Comparison of ENCODE assay signal across 27 mouse cellular contexts in the genomic region with DNA sequence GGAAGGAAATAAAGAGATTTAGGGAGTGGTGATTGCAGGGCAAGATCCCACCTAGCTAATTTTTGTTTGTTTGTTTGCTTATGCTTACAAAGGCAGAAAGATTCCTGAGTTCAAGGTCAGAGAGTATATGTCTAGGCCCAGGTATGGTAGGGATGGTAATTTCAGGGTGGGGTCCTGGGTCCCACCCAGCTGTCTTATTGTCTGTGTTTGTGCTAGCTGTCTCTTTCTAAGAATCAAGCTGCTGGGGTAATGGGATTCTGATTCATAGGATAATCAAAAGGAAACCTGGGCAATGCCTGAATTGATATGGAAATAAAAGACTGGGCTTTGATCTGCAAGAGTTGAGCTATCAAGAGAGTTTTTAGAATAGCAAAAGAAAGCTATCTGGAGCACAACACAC. TPM values are rescaled to one million over a fixed set of nuclear protein-coding genes. Genes with fewer than 3 reads are reported as not detected.
"Had no signal": no experiment of that assay in that cellular context is flagged by ENCODE, and none has a peak within 500 bp of the region (broad histone marks: within the 10 kb centered on the region; RNA-seq: fewer than 3 reads in every experiment).

No protein-coding gene starts in this region.

- H3K4me2 ChIP-seq: heart, embryonic 11.5 days; heart, embryonic 13.5 days; heart, embryonic 15.5 days; hindbrain, embryonic 13.5 days; hindbrain, embryonic 15.5 days; kidney, embryonic 15.5 days; limb, embryonic 13.5 days; limb, embryonic 15.5 days; liver, embryonic 12.5 days had no signal

- H3K4me1 ChIP-seq: heart, embryonic 13.5 days; heart, embryonic 15.5 days; hindbrain, embryonic 13.5 days; hindbrain, embryonic 15.5 days; kidney, embryonic 15.5 days; limb, embryonic 13.5 days; limb, embryonic 15.5 days; liver, embryonic 12.5 days had no signal

- ATAC-seq: hindbrain, postnatal 0 days; liver, embryonic 12.5 days had no signal

- H3K27ac ChIP-seq: heart, adult 2 months; heart, embryonic 13.5 days; heart, embryonic 15.5 days; hindbrain, embryonic 13.5 days; hindbrain, embryonic 15.5 days; hindbrain, postnatal 0 days; kidney, embryonic 15.5 days; kidney, postnatal 0 days; limb, embryonic 13.5 days; limb, embryonic 15.5 days; liver, embryonic 12.5 days; liver, embryonic 14.5 days had no signal

- DNase-seq: gastrocnemius, postnatal 14 days; gastrocnemius, postnatal 36 days; heart, adult 11 months; heart, adult 2 months; heart, postnatal 14 days; heart, postnatal 36 days; kidney, adult 11 months; kidney, adult 2 months; kidney, adult 9 months; kidney, postnatal 14 days; kidney, postnatal 36 days; layer of hippocampus, adult 9-11 months; layer of hippocampus, postnatal 36 days; left cerebral cortex, postnatal 4 days had no signal

- H3K27me3 ChIP-seq: heart, embryonic 13.5 days; heart, embryonic 15.5 days; hindbrain, embryonic 13.5 days; hindbrain, embryonic 15.5 days; kidney, embryonic 15.5 days; limb, embryonic 13.5 days; limb, embryonic 15.5 days; liver, embryonic 12.5 days had no signal

- H3K36me3 ChIP-seq: heart, embryonic 15.5 days; limb, embryonic 15.5 days; liver, embryonic 12.5 days had no signal

- H3K9ac ChIP-seq: heart, embryonic 13.5 days; heart, embryonic 15.5 days; hindbrain, embryonic 13.5 days; hindbrain, embryonic 15.5 days; kidney, embryonic 15.5 days; limb, embryonic 13.5 days; limb, embryonic 15.5 days; liver, embryonic 12.5 days; liver, embryonic 14.5 days had no signal

- H3K9me3 ChIP-seq: heart, embryonic 13.5 days; heart, embryonic 15.5 days; hindbrain, embryonic 13.5 days; hindbrain, embryonic 15.5 days; kidney, embryonic 15.5 days; limb, embryonic 13.5 days; limb, embryonic 15.5 days; liver, embryonic 12.5 days had no signal

- H3K4me3 ChIP-seq: heart, adult 2 months; heart, embryonic 13.5 days; heart, embryonic 15.5 days; hindbrain, embryonic 13.5 days; hindbrain, embryonic 15.5 days; kidney, embryonic 15.5 days; limb, embryonic 13.5 days; limb, embryonic 15.5 days; liver, embryonic 12.5 days had no signal

RNA-seq across cellular contexts. Expression of a gene that starts 23.6 kb away (rescaled TPM):
- polyA plus RNA-seq: heart, adult 2 months; limb, embryonic 11.5 days had no signal
